Mouse (Mus musculus) heart, embryonic 15.5 days (tissue): ENCODE data around the gene Ccser1. TPM values are rescaled to one million over a fixed set of nuclear protein-coding genes. Genes with fewer than 3 reads are reported as not detected.

Experiments
- ATAC-seq: fragments of 200-750 bp; cut with Nextera tagmentation; replicated peaks from 2 replicates; pipeline ENCODE4 v1.8.0; 2017; ENCODE audit warnings: low read depth, moderate TSS enrichment; ENCODE audit not compliant: insufficient number of reproducible peaks, insufficient read depth, low FRiP score
- H3K27ac ChIP-seq: fragments of 300-500 bp; sonication (generic); 2 replicates; pipeline ENCODE4 v1.5.1; 2015; ENCODE audit warnings: mild to moderate bottlenecking, inconsistent platforms
- H3K27me3 ChIP-seq: fragments of 300-500 bp; sonication (generic); 2 replicates; pipeline ENCODE4 v1.6.1; 2015; ENCODE audit warnings: inconsistent platforms
- H3K36me3 ChIP-seq: fragments of 300-500 bp; sonication (generic); 2 replicates; pipeline ENCODE4 v1.6.1; 2015; ENCODE audit warnings: mild to moderate bottlenecking, inconsistent platforms
- H3K4me1 ChIP-seq: fragments of 300-500 bp; sonication (generic); replicated peaks from 2 replicates; pipeline ENCODE4 v1.6.1; 2015; ENCODE audit warnings: inconsistent platforms
- H3K4me2 ChIP-seq: fragments of 300-500 bp; sonication (generic); 2 replicates; pipeline ENCODE4 v1.6.1; 2015; ENCODE audit warnings: inconsistent platforms, mild to moderate bottlenecking, moderate library complexity
- H3K4me3 ChIP-seq: fragments of 300-500 bp; sonication (generic); 2 replicates; pipeline ENCODE4 v1.5.1; 2015; ENCODE audit warnings: mild to moderate bottlenecking, inconsistent platforms
- H3K9ac ChIP-seq: fragments of 300-500 bp; sonication (generic); 2 replicates; pipeline ENCODE4 v1.6.1; 2015; ENCODE audit warnings: mild to moderate bottlenecking, inconsistent platforms
- H3K9me3 ChIP-seq: fragments of 300-500 bp; sonication (generic); replicated peaks from 2 replicates; pipeline ENCODE4 v1.6.1; 2016; ENCODE audit warnings: inconsistent platforms
- WGBS: fragments of 180-500 bp; shearing (Covaris S2); methylation state at CpG from one replicate; pipeline ENCODE4 v1.1.7; 2015; ENCODE audit warnings: mixed read lengths; 5-methylcytosine and 5-hydroxymethylcytosine counted together
- polyA plus RNA-seq: library from polyadenylated mRNA; unstranded; fragments of >200 nt; fragmentation: Nextera tagmentation; extraction: Ambion mirVana; gene quantifications from 2 replicates; pipeline ENCODE4 v1.2.1, GENCODE M21; 2015

Ccser1 gene
- polyA plus RNA-seq, 1 experiment from 2014 or later = 2.2 TPM

GRCm38 (mm10) chr6:61471371-61472152, 291.4 kb downstream of the Ccser1 start:
- Histone ChIP-seq H3K27ac (no peak overlapping the region), H3K4me1 (no peaks in the 10 kb centered on the region), H3K9me3 (no peaks in the 10 kb centered on the region), H3K4me3 (no peak overlapping the region), H3K27me3 (no peaks in the 10 kb centered on the region), H3K4me2 (no peak overlapping the region), H3K9ac (no peak overlapping the region), H3K36me3 (no peaks in the 10 kb centered on the region)
- ATAC-seq = no peak
- WGBS = 82% methylated on average over 2 of the region's 2 CpGs

GRCm38 (mm10) chr6:61485336-61485735, 305.2 kb downstream of the Ccser1 start:
- Histone ChIP-seq H3K4me2 (no peak overlapping the region), H3K36me3 (no peaks in the 10 kb centered on the region), H3K4me3 (no peak overlapping the region), H3K27ac (no peak overlapping the region), H3K27me3 (no peaks in the 10 kb centered on the region), H3K9ac (no peak overlapping the region), H3K9me3 (no peaks in the 10 kb centered on the region), H3K4me1 (no peaks in the 10 kb centered on the region)
- no peak for ATAC-seq
- WGBS = 56% methylated on average over 3 of the region's 3 CpGs

GRCm38 (mm10) chr6:61491979-61492821, 312.1 kb downstream of the Ccser1 start:
- 70% methylated on average over 4 of the region's 4 CpGs for WGBS

GRCm38 (mm10) chr6:61493386-61493785, 313.3 kb downstream of the Ccser1 start:
- Histone ChIP-seq H3K27ac (no peak overlapping the region), H3K27me3 (no peaks in the 10 kb centered on the region), H3K4me3 (no peak overlapping the region), H3K4me1 (no peaks in the 10 kb centered on the region), H3K9ac (no peak overlapping the region), H3K36me3 (no peaks in the 10 kb centered on the region), H3K4me2 (no peak overlapping the region), H3K9me3 (no peaks in the 10 kb centered on the region)
- 86% methylated on average over 5 of the region's 5 CpGs for WGBS
- ATAC-seq = no peak

More at GRCm38 (mm10) chr6:61491979-61492821, 312.1 kb downstream of the Ccser1 start:
- Histone ChIP-seq H3K36me3 (no peaks in the 10 kb centered on the region), H3K4me1 (no peaks in the 10 kb centered on the region), H3K27me3 (no peaks in the 10 kb centered on the region), H3K9me3 (no peaks in the 10 kb centered on the region), H3K4me2 (no peak overlapping the region), H3K4me3 (no peak overlapping the region), H3K9ac (no peak overlapping the region), H3K27ac (no peak overlapping the region)
- ATAC-seq = no peak

GRCm38 (mm10) chr6:61515310-61515709, 335.2 kb downstream of the Ccser1 start:
- Histone ChIP-seq H3K4me1 (no peaks in the 10 kb centered on the region), H3K4me3 (no peak overlapping the region), H3K9ac (no peak overlapping the region), H3K4me2 (no peak overlapping the region), H3K27me3 (no peaks in the 10 kb centered on the region), H3K36me3 (no peaks in the 10 kb centered on the region), H3K9me3 (no peaks in the 10 kb centered on the region), H3K27ac (no peak overlapping the region)
- 72% methylated on average over 2 of the region's 2 CpGs for WGBS
- ATAC-seq = no peak

- Histone ChIP-seq H3K4me1 (no peaks in the 10 kb centered on the region), H3K9me3 (no peaks in the 10 kb centered on the region), H3K4me2 (no peak overlapping the region), H3K27me3 (no peaks in the 10 kb centered on the region), H3K4me3 (no peak overlapping the region), H3K27ac (no peak overlapping the region), H3K36me3 (no peaks in the 10 kb centered on the region), H3K9ac (no peak overlapping the region)
- no peak for ATAC-seq
- WGBS = 83% methylated on average over 2 of the region's 2 CpGs
These were observed 341.5 kb downstream of the Ccser1 start for GRCm38 (mm10) chr6:61521587-61521986.

GRCm38 (mm10) chr6:61522108-61522507, 342.0 kb downstream of the Ccser1 start:
- H3K4me2 ChIP-seq = no peak overlapping the region
- H3K4me3 ChIP-seq = no peak overlapping the region
- no peak overlapping the region for H3K27ac ChIP-seq
- no peaks in the 10 kb centered on the region for H3K36me3 ChIP-seq
- H3K27me3 ChIP-seq = no peaks in the 10 kb centered on the region
- 76% methylated on average over 3 of the region's 3 CpGs for WGBS
- no peaks in the 10 kb centered on the region for H3K4me1 ChIP-seq
- H3K9ac ChIP-seq = no peak overlapping the region
- no peak for ATAC-seq
- H3K9me3 ChIP-seq = no peaks in the 10 kb centered on the region

GRCm38 (mm10) chr6:61523748-61524493, 343.8 kb downstream of the Ccser1 start:
- 32% methylated on average over 14 of the region's 14 CpGs for WGBS
- no peak for ATAC-seq
- H3K9ac ChIP-seq = no peak overlapping the region
- H3K4me1 ChIP-seq = no peaks in the 10 kb centered on the region
- H3K4me3 ChIP-seq = no peak overlapping the region
- no peak overlapping the region for H3K27ac ChIP-seq
- no peaks in the 10 kb centered on the region for H3K27me3 ChIP-seq
- no peaks in the 10 kb centered on the region for H3K36me3 ChIP-seq
- H3K9me3 ChIP-seq = no peaks in the 10 kb centered on the region
- H3K4me2 ChIP-seq = no peak overlapping the region

GRCm38 (mm10) chr6:61540732-61541131, 360.6 kb downstream of the Ccser1 start:
- Histone ChIP-seq H3K9ac (no peak overlapping the region), H3K4me1 (no peaks in the 10 kb centered on the region), H3K27me3 (no peaks in the 10 kb centered on the region), H3K4me2 (no peak overlapping the region), H3K9me3 (no peaks in the 10 kb centered on the region), H3K4me3 (no peak overlapping the region), H3K27ac (no peak overlapping the region), H3K36me3 (no peaks in the 10 kb centered on the region)
- ATAC-seq = no peak

- Histone ChIP-seq H3K4me1 (no peaks in the 10 kb centered on the region), H3K4me2 (no peak overlapping the region), H3K36me3 (no peaks in the 10 kb centered on the region), H3K4me3 (no peak overlapping the region), H3K9ac (no peak overlapping the region), H3K27me3 (no peaks in the 10 kb centered on the region), H3K9me3 (no peaks in the 10 kb centered on the region), H3K27ac (no peak overlapping the region)
- ATAC-seq = no peak
- 85% methylated on average over 7 of the region's 7 CpGs for WGBS
These were observed 363.4 kb downstream of the Ccser1 start for GRCm38 (mm10) chr6:61543459-61544044.

- 62% methylated on average over 2 of the region's 2 CpGs for WGBS
- H3K27me3 ChIP-seq = no peaks in the 10 kb centered on the region
- no peak overlapping the region for H3K4me2 ChIP-seq
These were observed 387.4 kb downstream of the Ccser1 start for GRCm38 (mm10) chr6:61567551-61567950.

More at GRCm38 (mm10) chr6:61567551-61567950, 387.4 kb downstream of the Ccser1 start:
- Histone ChIP-seq H3K36me3 (no peaks in the 10 kb centered on the region), H3K27ac (no peak overlapping the region), H3K9ac (no peak overlapping the region), H3K4me3 (no peak overlapping the region), H3K9me3 (no peaks in the 10 kb centered on the region), H3K4me1 (no peaks in the 10 kb centered on the region)
- no peak for ATAC-seq
